Mouse (Mus musculus): ENCODE data around the gene Cdk14.

DNA sequence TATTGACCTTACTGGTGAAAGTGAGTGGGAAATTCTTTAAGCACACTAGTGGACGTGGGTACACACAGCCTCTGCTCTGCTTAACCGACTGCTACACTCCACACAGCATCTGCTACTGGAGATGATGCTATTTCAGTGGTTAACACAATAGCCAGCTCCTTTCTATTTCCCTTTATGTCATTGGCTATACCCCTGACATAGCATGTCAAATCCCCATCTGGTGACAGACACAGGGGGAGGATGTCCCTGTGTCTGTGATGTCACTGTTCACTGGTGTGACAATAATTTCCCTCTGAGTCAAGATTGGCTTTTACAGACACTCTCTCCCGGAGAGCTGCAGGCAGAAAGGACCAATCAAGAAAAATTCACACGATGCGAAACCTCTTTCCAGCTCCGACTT lies 485.6 kb downstream of the Cdk14 start:
- TF ChIP-seq HCFC1 (IDR thresholded peaks at IDR 0.05; ENCODE audit: borderline replicate concordance, insufficient read depth, low read length) (no peak), ZC3H11A (IDR thresholded peaks at IDR 0.05; ENCODE audit: borderline replicate concordance, low read depth, low read length) (no peak)

Measured in ES-E14 (cell line).